Mouse (Mus musculus): ENCODE data around the gene Atox1. TPM values are rescaled to one million over a fixed set of nuclear protein-coding genes. Genes with fewer than 3 reads are reported as not detected.

Atox1 gene
- total RNA-seq, 2 experiments from 2014 or later: 92.8 to 211 TPM

DNA sequence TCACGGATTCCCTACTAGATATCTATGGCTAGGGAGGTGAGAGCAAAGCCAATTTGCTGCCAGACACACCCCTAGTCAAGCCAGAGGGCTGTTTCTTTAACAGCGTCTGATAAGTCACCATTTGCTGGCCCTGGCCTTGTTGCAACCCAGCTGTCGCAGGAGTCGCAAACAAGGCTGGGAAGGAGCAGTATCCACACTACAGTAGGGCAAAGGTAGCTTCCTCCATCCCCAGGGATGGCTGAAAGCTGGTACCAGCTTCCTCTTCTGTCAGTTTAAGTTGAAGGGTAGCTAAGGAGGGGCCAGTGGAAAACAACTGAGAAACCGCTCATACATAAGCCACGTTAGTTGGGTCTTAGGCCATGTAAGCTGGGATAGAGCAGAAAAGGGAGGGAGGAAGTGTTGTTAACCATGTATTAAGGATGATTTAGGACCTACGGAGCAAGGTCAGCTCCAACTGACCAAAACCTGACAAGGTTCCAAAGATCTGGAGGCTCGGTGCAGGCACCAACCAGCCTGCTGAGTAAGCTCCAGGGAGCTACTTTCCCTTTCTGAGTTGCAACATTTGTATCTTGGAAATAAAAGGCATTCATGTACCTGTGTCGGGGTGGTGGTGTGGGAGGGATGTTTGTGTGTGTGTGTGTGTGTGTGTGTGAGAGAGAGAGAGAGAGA is 45.9 kb downstream of the Atox1 start:
- ATAC-seq (ENCODE audit: poor library complexity, severe bottlenecking): no peak

- no peak for ATAC-seq (ENCODE audit: poor library complexity, severe bottlenecking)
These were observed 46.7 kb downstream of the Atox1 start for GRCm38 (mm10) chr11:55414314-55414713.

DNA sequence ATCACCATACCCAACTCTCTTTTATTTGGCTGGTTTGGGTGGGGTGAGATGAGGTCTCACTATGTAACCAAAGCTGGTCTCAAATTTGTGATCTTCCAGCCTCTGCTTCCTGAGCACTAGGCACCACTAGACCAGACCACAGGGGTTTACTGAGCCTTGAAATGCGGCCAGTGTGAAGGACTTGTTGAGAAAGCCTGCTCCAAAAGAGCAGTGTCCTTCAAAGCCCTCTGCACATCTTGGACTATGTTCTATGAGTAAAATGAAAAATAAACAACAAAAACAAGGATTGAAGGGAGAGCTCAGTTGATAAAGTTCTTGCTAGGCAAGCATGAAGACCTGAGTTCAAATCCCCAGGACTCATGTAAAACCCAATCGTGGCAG is 47.6 kb downstream of the Atox1 start:
- no peak for ATAC-seq (ENCODE audit: poor library complexity, severe bottlenecking)

GRCm38 (mm10) chr11:55412680-55413415 is 48.2 kb downstream of the Atox1 start:
- no peak for ATAC-seq (ENCODE audit: poor library complexity, severe bottlenecking)

GRCm38 (mm10) chr11:55412034-55412433 is 49.0 kb downstream of the Atox1 start:
- no peak for ATAC-seq (ENCODE audit: poor library complexity, severe bottlenecking)

GRCm38 (mm10) chr11:55410502-55410901 is 50.5 kb downstream of the Atox1 start:
- ATAC-seq (ENCODE audit: poor library complexity, severe bottlenecking): no peak

DNA sequence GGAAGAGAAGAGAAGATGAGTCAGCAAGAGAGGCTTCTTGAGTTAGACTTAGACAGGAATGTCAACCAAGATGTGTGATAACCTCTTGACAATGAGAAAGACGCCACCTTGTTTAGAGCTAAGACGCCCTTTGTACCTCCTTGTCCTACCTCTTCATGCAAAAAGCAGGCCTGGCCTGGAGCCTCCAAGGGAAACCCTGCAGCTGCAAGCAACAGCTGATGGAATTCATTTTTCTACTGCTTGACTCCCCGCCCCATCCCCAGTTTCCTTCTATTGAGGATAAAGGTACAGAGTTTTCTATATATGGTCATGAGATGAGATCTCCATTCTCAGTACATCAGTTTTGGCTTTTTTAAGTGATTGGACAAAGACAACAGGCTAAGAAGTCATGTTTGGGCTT is 51.0 kb downstream of the Atox1 start:
- ATAC-seq (ENCODE audit: poor library complexity, severe bottlenecking): no peak

- ATAC-seq (ENCODE audit: poor library complexity, severe bottlenecking): no peak
These were observed 53.9 kb downstream of the Atox1 start for GRCm38 (mm10) chr11:55407133-55407532.

- no peak for ATAC-seq (ENCODE audit: poor library complexity, severe bottlenecking)
These were observed 55.2 kb downstream of the Atox1 start for GRCm38 (mm10) chr11:55405601-55406469.

DNA sequence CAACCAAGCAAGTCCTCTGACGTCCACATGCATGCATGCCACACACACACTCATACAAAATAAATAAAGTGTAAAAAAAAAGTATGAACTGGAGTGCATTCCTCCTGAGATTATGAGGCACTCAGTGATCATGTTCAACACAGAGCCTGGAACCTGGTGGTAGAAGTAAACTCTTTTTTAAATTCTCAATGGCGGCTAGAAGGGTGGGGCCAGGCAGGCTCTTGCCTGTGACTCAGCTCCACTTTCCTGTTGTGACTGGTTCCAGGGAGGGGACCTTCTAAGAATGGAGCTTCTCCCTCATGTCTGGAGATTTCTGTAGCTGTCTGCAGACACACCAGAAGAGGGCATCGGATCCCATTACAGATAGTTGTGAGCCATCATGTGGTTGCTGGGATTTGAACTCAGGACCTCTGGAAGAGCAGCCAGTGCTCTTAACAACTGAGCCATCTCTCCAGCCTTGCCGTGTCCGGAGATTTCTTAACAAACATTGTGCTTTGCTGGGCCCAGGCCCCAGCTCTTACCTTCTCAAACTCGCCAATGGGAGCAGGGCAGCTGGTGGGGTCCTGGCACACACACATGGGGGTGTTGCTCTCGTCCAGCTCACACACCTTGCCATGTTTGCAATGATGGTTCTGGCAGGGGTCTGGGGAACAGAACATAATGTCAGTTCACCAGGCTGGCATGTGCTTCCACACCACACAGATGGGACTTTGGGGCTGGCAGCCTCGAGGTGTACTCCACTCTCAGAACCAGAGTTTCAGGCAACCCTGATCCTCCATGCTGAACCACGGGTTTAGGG is 56.2 kb downstream of the Atox1 start:
- no peak for ATAC-seq (ENCODE audit: poor library complexity, severe bottlenecking)

GRCm38 (mm10) chr11:55400863-55401262 is 60.2 kb downstream of the Atox1 start:
- ATAC-seq (ENCODE audit: poor library complexity, severe bottlenecking): no peak

- no peak for ATAC-seq (ENCODE audit: poor library complexity, severe bottlenecking)
These were observed 62.7 kb downstream of the Atox1 start for GRCm38 (mm10) chr11:55398371-55398770.

DNA sequence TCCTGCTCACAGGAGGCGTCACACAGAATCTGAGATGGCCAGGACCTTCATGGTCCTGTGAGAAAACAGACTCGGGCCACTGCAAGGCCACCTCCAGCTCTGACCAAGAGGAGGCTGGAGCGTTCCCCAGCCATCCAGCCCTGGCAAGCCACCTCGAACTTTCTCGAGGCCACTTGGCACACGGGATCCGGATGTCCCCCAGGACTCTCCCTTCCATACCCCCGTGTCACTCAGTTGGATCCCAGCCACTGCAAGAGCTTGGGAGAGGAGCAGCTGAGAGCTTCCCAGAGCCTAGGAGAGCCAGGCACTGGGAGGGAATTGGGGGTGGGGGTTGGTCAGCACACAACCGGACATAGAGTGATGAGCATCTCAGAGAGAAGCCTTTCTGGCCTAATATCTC is 63.6 kb downstream of the Atox1 start:
- no peak for ATAC-seq (ENCODE audit: poor library complexity, severe bottlenecking)

DNA sequence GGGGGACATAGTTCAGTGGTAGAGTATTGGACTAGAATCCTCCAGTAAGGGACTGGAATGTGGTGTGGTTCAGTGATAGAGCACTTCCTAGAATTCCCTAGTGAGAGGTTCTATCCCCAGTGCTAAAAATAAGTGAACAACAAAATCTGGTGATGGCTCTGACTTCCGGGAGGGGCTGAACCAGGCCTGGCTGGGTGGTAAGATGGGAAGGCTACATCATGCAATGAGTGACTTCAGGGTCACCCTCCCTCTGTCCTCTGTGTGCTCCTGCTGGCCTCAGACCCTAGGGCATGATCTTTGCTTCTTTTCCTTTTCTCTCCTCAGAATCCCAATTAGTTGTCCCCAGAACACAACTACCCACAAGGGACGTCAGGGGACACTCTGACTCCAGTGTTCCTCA is 64.0 kb downstream of the Atox1 start:
- ATAC-seq (ENCODE audit: poor library complexity, severe bottlenecking): no peak

Other genes starting within 250 kb of the Atox1 start
- not detected in 2 replicates for gene Fat2, start 124.7 kb downstream of the Atox1 start, total RNA-seq (2015)
- gene Fat2, start 124.7 kb downstream of the Atox1 start, total RNA-seq (2017): not detected in 2 replicates
- gene Sparc, start 38.1 kb downstream of the Atox1 start, total RNA-seq (2015): 0.71 and 1.2 TPM in 2 replicates
- 0.57 and 1.5 TPM in 2 replicates for gene Sparc, start 38.1 kb downstream of the Atox1 start, total RNA-seq (2017)
- 29.4 and 30.7 TPM in 2 replicates for gene G3bp1, start 8.4 kb upstream of the Atox1 start, total RNA-seq (2015)
- gene G3bp1, start 8.4 kb upstream of the Atox1 start, total RNA-seq (2017): 47.8 and 50.6 TPM in 2 replicates
- gene Glra1, start 147.0 kb upstream of the Atox1 start, total RNA-seq (2015): not detected in 2 replicates
- gene Glra1, start 147.0 kb upstream of the Atox1 start, total RNA-seq (2017): not detected in 2 replicates

Data from megakaryocyte, adult 5-6 weeks (primary cell).